Mouse (Mus musculus) brain, embryonic 14.5 days (tissue): ENCODE results near the gene Adprm.
A peak's percentile ranks its signal among the peaks of the same experiment; 100 is the strongest.

Experiments used
- CTCF ChIP-seq: fragments of 200-500 bp; IDR thresholded peaks from 2 replicates; pipeline ENCODE4 v1.5.1; 2012; ENCODE audit warnings: inconsistent platforms, mild to moderate bottlenecking, moderate library complexity, borderline replicate concordance; ENCODE audit not compliant: insufficient read depth, insufficient read length; ENCODE audit errors: extremely low read depth
- POLR2A ChIP-seq: fragments of 200-500 bp; IDR thresholded peaks from 2 replicates; pipeline ENCODE4 v1.6.1; 2012; ENCODE audit warnings: mild to moderate bottlenecking, inconsistent platforms, borderline replicate concordance; ENCODE audit not compliant: poor library complexity, insufficient read depth, insufficient read length, severe bottlenecking; ENCODE audit errors: extremely low read depth

DNA sequence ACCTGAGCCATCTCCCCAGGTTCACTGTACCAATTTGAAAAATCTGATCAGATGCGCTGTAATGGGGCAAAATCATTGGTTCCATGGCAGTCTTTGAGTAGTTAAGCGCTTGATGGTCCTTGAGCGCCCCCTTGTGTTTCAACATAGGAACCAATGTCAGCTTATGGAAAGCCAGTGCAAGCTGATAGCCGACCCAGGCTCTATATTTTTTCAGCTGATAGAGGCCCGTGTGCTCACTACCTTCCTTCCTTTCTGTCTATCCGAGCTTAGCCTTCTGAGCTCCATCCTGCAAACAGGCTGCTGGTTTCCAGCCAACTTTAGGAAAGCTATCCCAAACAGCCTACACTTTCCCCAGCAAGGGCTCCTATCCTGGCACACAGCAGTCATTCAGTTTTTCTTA lies 33.1 kb upstream of the Adprm start:
- TF ChIP-seq CTCF = peak; percentile 80
- no peak for TF ChIP-seq POLR2A
